In the genomic region with DNA sequence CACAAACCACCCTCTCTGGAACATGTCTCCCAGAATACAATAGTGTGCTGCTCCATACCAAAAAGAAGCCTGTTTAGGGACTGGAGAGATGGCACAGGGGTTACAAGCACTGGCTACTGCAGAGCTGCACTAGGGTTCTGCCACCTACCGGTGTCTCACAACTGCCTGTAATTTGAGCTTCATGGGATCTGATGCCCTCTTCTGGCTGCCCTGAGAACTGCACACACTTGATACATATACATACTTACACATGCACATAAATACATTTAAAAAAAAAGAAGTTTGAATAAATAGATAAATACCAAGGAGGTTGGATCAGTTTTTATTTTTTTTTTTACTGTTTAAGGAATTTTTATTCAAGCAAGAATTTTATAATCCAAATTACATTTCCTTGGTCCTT, we compare ENCODE assay signal across 29 mouse cellular contexts. TPM values are rescaled to one million over a fixed set of nuclear protein-coding genes. Genes with fewer than 3 reads are reported as not detected.
DNase-seq lines count a peak whose midpoint lies in the region; ATAC-seq and TF ChIP-seq lines count a peak whose summit lies in the region.
"Had no signal": no experiment of that assay in that cellular context is flagged by ENCODE, and none has a peak within 500 bp of the region (broad histone marks: within the 10 kb centered on the region; RNA-seq: fewer than 3 reads in every experiment).

No protein-coding gene starts in this region.

- H3K4me1 ChIP-seq in intestine, postnatal 0 days (replicated peaks; ENCODE audit: control insufficient read depth, insufficient read depth, low read length): no peaks in the 10 kb centered on the region
- H3K4me1 ChIP-seq in intestine, embryonic 15.5 days (replicated peaks): no peaks in the 10 kb centered on the region
- H3K4me1 ChIP-seq in midbrain, postnatal 0 days (ENCODE audit: insufficient read depth, low read length): no peaks in the 10 kb centered on the region
- no peaks in the 10 kb centered on the region for H3K4me1 ChIP-seq in midbrain, embryonic 16.5 days (ENCODE audit: control insufficient read depth, insufficient read depth, low read length)
- H3K4me1 ChIP-seq: forebrain, embryonic 12.5 days; neural tube, embryonic 12.5 days had no signal

- H3K9ac ChIP-seq in intestine, postnatal 0 days (ENCODE audit: low read depth, low read length): no peak overlapping the region
- H3K9ac ChIP-seq in intestine, embryonic 15.5 days: no peak overlapping the region
- H3K9ac ChIP-seq in midbrain, postnatal 0 days (replicated peaks; ENCODE audit: low read length, poor library complexity, severe bottlenecking): no peak overlapping the region
- no peak overlapping the region for H3K9ac ChIP-seq in midbrain, embryonic 16.5 days (ENCODE audit: low read depth, low read length)
- H3K9ac ChIP-seq: forebrain, embryonic 12.5 days; hindbrain, embryonic 12.5 days; lung, embryonic 14.5 days; neural tube, embryonic 12.5 days had no signal

- H3K27me3 ChIP-seq in intestine, postnatal 0 days (replicated peaks; ENCODE audit: control insufficient read depth, insufficient read depth, low read length): no peaks in the 10 kb centered on the region
- H3K27me3 ChIP-seq in intestine, embryonic 15.5 days (replicated peaks): no peaks in the 10 kb centered on the region
- H3K27me3 ChIP-seq in midbrain, postnatal 0 days (ENCODE audit: insufficient read depth, low read length): no peaks in the 10 kb centered on the region
- no peaks in the 10 kb centered on the region for H3K27me3 ChIP-seq in midbrain, embryonic 16.5 days (ENCODE audit: control insufficient read depth, insufficient read depth, low read depth, low read length)
- no peaks in the 10 kb centered on the region for H3K27me3 ChIP-seq in Patski
- H3K27me3 ChIP-seq: forebrain, embryonic 12.5 days; hindbrain, embryonic 12.5 days; neural tube, embryonic 12.5 days had no signal

- in situ Hi-C loops in Patski (cut with MboI; ENCODE audit: low pct_unique_long_range_greater_than_20kb): no loop called here

- no peak overlapping the region for H3K4me2 ChIP-seq in intestine, postnatal 0 days (replicated peaks; ENCODE audit: low read depth)
- no peak overlapping the region for H3K4me2 ChIP-seq in intestine, embryonic 15.5 days (replicated peaks)
- no peak overlapping the region for H3K4me2 ChIP-seq in midbrain, postnatal 0 days (ENCODE audit: low read depth, low read length, poor library complexity, severe bottlenecking)
- H3K4me2 ChIP-seq in midbrain, embryonic 16.5 days (ENCODE audit: low read length): no peak overlapping the region
- H3K4me2 ChIP-seq: forebrain, embryonic 12.5 days; hindbrain, embryonic 12.5 days; lung, embryonic 14.5 days; neural tube, embryonic 12.5 days had no signal

- H3K36me3 ChIP-seq in intestine, postnatal 0 days (ENCODE audit: control insufficient read depth, insufficient read depth): no peaks in the 10 kb centered on the region
- no peaks in the 10 kb centered on the region for H3K36me3 ChIP-seq in intestine, embryonic 15.5 days
- H3K36me3 ChIP-seq in midbrain, postnatal 0 days (ENCODE audit: insufficient read depth, low read length): no peaks in the 10 kb centered on the region
- H3K36me3 ChIP-seq in midbrain, embryonic 16.5 days (ENCODE audit: control insufficient read depth, insufficient read depth, low read length): no peaks in the 10 kb centered on the region
- H3K36me3 ChIP-seq: embryonic facial prominence, embryonic 10.5 days; forebrain, embryonic 12.5 days; G1E; heart, embryonic 10.5 days; hindbrain, embryonic 12.5 days; limb, embryonic 10.5 days; neural tube, embryonic 12.5 days had no signal

- no peak for DNase-seq in midbrain, postnatal 0 days (ENCODE audit: low spot score)
- no peak for DNase-seq in Patski (ENCODE audit: low read depth, low spot score)
- no peak for DNase-seq in retina, postnatal 1 day
- no peak for DNase-seq in cerebellum, adult 11 months
- DNase-seq: cerebellum, adult 9-10 months; gastrocnemius, postnatal 36 days; lung, embryonic 14.5 days; lung, postnatal 4 days; right cerebral cortex, adult 18-20 months; thymus, postnatal 36 days had no signal

- CTCF ChIA-PET in Patski (lab: Charles Lee): interaction anchor here (0.9 to 1.2 kb wide), 2 partner anchors 15 to 412 kb away, joined by 3 to 4 read pairs; no protein-coding TSS in a partner anchor

- no peak overlapping the region for H3K4me3 ChIP-seq in intestine, postnatal 0 days (ENCODE audit: low read depth, low read length)
- no peak overlapping the region for H3K4me3 ChIP-seq in intestine, embryonic 15.5 days (replicated peaks)
- H3K4me3 ChIP-seq in midbrain, postnatal 0 days (ENCODE audit: low read depth, low read length): no peak overlapping the region
- no peak overlapping the region for H3K4me3 ChIP-seq in midbrain, embryonic 16.5 days (ENCODE audit: low read depth, low read length)
- H3K4me3 ChIP-seq: embryonic facial prominence, embryonic 10.5 days; forebrain, embryonic 12.5 days; heart, embryonic 10.5 days; hindbrain, embryonic 12.5 days; limb, embryonic 10.5 days; neural tube, embryonic 12.5 days had no signal

- no peaks in the 10 kb centered on the region for H3K9me3 ChIP-seq in intestine, postnatal 0 days (ENCODE audit: control insufficient read depth)
- H3K9me3 ChIP-seq in intestine, embryonic 15.5 days: no peaks in the 10 kb centered on the region
- H3K9me3 ChIP-seq in midbrain, postnatal 0 days (ENCODE audit: low read length): no peaks in the 10 kb centered on the region
- no peaks in the 10 kb centered on the region for H3K9me3 ChIP-seq in midbrain, embryonic 16.5 days (replicated peaks; ENCODE audit: control insufficient read depth, low read length, poor library complexity, severe bottlenecking)
- H3K9me3 ChIP-seq: forebrain, embryonic 12.5 days; heart, embryonic 10.5 days; hindbrain, embryonic 12.5 days; neural tube, embryonic 12.5 days had no signal

- WGBS in intestine, postnatal 0 days: 93% methylated on average over 1 of the region's 1 CpGs
- WGBS in intestine, embryonic 15.5 days: 97% methylated on average over 1 of the region's 1 CpGs
- 90% methylated on average over 1 of the region's 1 CpGs for WGBS in midbrain, postnatal 0 days
- 96% methylated on average over 1 of the region's 1 CpGs for WGBS in midbrain, embryonic 16.5 days

- POLR2A ChIA-PET in Patski (lab: Charles Lee): no interaction called here

- H3K27ac ChIP-seq in intestine, postnatal 0 days (ENCODE audit: low read depth, low read length): no peak overlapping the region
- no peak overlapping the region for H3K27ac ChIP-seq in intestine, embryonic 15.5 days
- H3K27ac ChIP-seq in midbrain, postnatal 0 days (ENCODE audit: low read depth, low read length): no peak overlapping the region
- H3K27ac ChIP-seq in midbrain, embryonic 16.5 days (ENCODE audit: low read length): no peak overlapping the region
- H3K27ac ChIP-seq: embryonic facial prominence, embryonic 10.5 days; forebrain, embryonic 12.5 days; heart, embryonic 10.5 days; hindbrain, embryonic 12.5 days; limb, embryonic 10.5 days; neural tube, embryonic 12.5 days had no signal

- no peak for ATAC-seq in intestine, postnatal 0 days
- no peak for ATAC-seq in intestine, embryonic 15.5 days
- ATAC-seq in midbrain, postnatal 0 days (ENCODE audit: low FRiP score): no peak
- no peak for ATAC-seq in midbrain, embryonic 16.5 days
- ATAC-seq in Patski: no peak
- ATAC-seq: inflammation-experienced regulatory T-cells, adult 6 months had no signal

- peak; percentile 27; the same call in 1 of the 2 replicates for TF ChIP-seq CTCF in intestine, postnatal 0 days (IDR thresholded peaks at IDR 0.05; ENCODE audit: low read depth)
- TF ChIP-seq CTCF in midbrain, postnatal 0 days (IDR thresholded peaks at IDR 0.05): peak; percentile 34
- TF ChIP-seq CTCF in Patski (IDR thresholded peaks at IDR 0.05): peak; percentile 45

RNA-seq across cellular contexts. Expression of a gene that starts 28.1 kb away (rescaled TPM):
- polyA plus RNA-seq in intestine, postnatal 0 days (2015; fragmentation: Nextera tagmentation; extraction: Ambion mirVana): not detected in 2 replicates
- not detected in 2 replicates for polyA plus RNA-seq in intestine, embryonic 15.5 days (2015; fragmentation: Nextera tagmentation; extraction: Ambion mirVana)
- not detected in 2 replicates for total RNA-seq in midbrain, postnatal 0 days (2014; rRNA removed)
- polyA plus RNA-seq in midbrain, postnatal 0 days (2015; fragmentation: Nextera tagmentation; extraction: Ambion mirVana): 0.26 TPM in 1 of 2 replicates, not detected in the other
- polyA plus RNA-seq in midbrain, embryonic 16.5 days (2015; fragmentation: Nextera tagmentation; extraction: Ambion mirVana): 0.20 TPM in 1 of 2 replicates, not detected in the other
- not detected for polyA plus RNA-seq in Patski (2021)
- total RNA-seq: adrenal gland, adult 18-20 months; adrenal gland, postnatal 4 days; common myeloid progenitor, adult 5-6 weeks; G1E; gastrocnemius, postnatal 36 days; layer of hippocampus, adult 18-20 months; left cerebral cortex, adult 18-20 months; liver, adult 2 months had no signal
- polyA plus RNA-seq: embryonic facial prominence, embryonic 10.5 days; forebrain, embryonic 12.5 days; G1E; heart, embryonic 10.5 days; heart, postnatal 0 days; hindbrain, embryonic 12.5 days; inflammation-experienced regulatory T-cells, adult 6 months; kidney, embryonic 14.5 days; limb, embryonic 10.5 days; liver, adult 2 months; lung, embryonic 14.5 days; neural tube, embryonic 12.5 days had no signal
